Mouse (Mus musculus) urinary bladder, postnatal 10 days (tissue): Measurements from ENCODE around the gene Stxbp6.

Source experiments
- DNase-seq: peaks from one replicate; pipeline ENCODE4 v3.0.0; 2022; ENCODE audit warnings: low spot score

The Stxbp6 gene

DNA sequence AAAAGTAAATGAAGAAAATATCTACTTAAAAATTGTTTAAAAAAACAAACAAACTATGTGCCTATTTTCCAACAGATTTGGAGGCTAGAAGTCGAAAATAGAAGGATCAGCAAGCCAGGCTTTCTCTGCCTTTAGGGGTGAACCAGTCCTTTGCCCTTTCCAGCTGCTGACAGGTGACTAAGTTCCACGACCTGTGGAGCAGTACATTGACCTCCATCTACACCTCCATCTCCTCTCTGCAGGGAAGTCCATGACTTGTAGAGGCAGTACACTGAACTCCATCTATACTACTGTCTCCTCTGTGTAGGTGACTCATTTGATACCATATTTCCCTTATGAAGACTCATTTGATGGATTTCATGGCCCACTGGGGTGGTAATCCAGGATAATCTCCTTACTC, 78.2 kb downstream of the Stxbp6 start:
- no peak for DNase-seq

DNA sequence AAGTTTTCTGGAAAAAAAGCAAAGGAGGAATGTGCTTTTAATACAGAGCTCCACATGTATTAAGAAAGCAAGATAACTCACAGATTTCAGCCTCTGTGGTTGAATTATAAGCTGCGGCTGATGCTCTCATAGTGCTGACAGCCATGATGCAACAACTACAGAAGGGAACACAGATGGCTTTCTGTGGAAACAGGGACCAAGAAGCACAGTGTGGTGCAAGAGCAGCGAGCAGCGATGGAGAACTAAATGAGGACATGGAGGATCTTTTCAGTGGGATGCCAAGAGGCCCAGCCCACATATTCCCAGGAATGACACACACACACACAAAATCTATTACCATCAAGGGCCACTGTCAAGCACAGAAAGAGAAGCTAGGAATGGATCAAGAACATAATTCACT, 81.1 kb downstream of the Stxbp6 start:
- no peak for DNase-seq

DNA sequence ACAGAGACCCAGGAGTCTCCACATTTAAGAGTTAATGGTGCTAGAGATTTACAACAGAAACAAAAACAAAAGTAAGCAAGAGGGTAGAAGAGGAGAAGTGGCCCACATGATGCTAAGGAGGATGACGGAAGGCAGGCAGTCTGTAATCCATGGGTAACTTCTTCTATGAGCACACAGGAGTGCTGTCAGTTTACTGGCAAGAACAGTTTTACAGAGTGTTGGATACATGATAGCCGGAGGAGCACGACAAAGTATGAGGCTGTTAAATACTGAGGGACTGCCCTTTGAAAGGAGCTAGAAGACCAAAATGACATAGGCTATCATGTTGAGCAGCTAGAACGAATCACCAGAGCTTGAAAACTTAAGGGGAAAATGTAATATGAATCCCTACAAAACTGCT, 81.7 kb downstream of the Stxbp6 start:
- no peak for DNase-seq

DNA sequence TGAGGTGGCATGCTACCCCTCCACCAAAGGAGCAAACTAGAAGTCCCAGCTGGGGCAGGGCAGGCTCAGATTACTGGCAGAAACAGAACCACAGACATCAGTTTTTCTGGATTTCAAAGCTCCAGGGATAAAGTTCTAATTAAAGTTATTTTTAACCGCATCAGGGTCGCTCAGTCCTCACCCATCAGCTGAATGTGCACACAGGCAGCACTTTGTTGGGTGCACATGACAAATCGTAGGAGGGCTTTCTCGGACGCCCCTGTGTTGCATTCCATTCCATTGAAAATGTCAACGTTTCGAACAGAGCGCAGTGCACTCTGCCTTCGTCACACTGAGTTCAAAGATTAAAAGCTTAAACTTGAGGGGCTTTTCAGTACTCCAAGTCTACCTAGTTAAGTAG, 84.1 kb downstream of the Stxbp6 start:
- DNase-seq, result no peak

- no peak for DNase-seq
These were observed 85.5 kb downstream of the Stxbp6 start for GRCm38 (mm10) chr12:44989011-44989410.

- no peak for DNase-seq
These were observed 86.7 kb downstream of the Stxbp6 start for GRCm38 (mm10) chr12:44987762-44988161.

DNA sequence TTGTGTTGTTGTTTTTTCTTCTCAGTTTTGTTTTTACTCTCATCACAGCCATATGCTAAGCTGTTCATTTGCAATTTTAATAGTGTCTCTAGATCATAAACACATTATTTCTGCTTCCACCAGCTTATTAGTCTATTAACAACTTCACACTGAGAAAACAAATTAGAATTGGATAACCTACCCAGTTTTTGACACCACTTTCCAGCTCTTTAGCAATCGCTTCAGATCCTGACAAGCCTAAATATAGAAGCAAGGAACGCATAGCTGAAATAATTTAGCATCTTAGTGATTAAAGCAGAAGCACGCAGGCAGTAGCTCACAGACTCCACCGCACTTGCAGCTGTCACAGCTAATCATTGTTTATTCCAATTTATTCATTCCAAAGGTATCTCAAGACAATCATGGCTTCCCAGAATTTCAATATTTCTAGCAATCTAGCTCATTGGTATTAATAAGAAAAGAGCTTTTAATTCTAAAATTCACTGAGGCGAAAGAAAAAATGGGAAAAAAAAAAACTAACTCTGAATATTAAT, 95.1 kb downstream of the Stxbp6 start:
- DNase-seq, result no peak

- no peak for DNase-seq
These were observed 99.2 kb downstream of the Stxbp6 start for GRCm38 (mm10) chr12:44975266-44975665.

DNA sequence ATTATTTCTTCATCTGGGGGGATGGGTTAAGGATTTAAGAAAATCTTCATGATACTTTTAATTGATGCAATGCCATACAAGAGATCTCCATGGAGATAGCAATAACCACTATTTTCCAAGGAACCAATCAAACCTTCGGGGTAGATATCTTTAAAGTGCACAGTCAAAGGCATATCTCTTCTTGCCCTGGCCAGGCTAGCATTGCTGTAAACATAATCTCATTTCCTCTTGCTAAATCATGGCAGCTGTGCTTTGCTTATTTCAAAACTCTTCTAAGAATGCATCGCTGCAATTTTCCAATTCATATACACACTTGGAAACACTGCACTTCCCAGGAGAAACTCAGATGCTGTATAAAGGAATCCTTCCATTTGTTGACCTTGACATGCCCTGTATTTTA, 103.0 kb downstream of the Stxbp6 start:
- no peak for DNase-seq

GRCm38 (mm10) chr12:44967448-44967847, 107.1 kb downstream of the Stxbp6 start:
- no peak for DNase-seq

GRCm38 (mm10) chr12:44957474-44957873, 117.0 kb downstream of the Stxbp6 start:
- no peak for DNase-seq

GRCm38 (mm10) chr12:44953121-44953520, 121.4 kb downstream of the Stxbp6 start:
- no peak for DNase-seq

- no peak for DNase-seq
These were observed 122.4 kb downstream of the Stxbp6 start for GRCm38 (mm10) chr12:44952072-44952471.

GRCm38 (mm10) chr12:44950559-44950958, 124.0 kb downstream of the Stxbp6 start:
- DNase-seq, result no peak

DNA sequence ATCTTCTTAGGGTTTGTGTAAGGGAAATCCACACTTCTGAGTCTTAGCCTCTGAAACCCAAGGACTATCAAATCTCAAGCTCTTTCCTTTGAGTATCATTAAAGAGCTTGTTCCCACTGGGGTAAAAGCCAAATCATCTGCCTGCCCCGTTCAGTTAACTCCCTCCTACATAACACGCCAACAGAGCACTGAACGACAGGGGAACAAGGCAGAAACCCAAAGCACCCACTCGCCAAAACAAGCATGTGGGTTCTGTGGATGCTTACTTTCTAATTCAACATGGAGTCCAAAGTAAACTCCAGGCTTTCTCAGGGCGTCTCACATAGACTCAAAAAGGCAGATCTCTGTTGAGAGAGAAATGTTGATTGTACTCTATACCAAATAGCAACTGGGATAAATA, 126.7 kb downstream of the Stxbp6 start:
- no peak for DNase-seq

- DNase-seq, result no peak
These were observed 134.2 kb downstream of the Stxbp6 start for GRCm38 (mm10) chr12:44940325-44940724.

- DNase-seq, result no peak
These were observed 135.4 kb downstream of the Stxbp6 start for GRCm38 (mm10) chr12:44939106-44939505.

DNA sequence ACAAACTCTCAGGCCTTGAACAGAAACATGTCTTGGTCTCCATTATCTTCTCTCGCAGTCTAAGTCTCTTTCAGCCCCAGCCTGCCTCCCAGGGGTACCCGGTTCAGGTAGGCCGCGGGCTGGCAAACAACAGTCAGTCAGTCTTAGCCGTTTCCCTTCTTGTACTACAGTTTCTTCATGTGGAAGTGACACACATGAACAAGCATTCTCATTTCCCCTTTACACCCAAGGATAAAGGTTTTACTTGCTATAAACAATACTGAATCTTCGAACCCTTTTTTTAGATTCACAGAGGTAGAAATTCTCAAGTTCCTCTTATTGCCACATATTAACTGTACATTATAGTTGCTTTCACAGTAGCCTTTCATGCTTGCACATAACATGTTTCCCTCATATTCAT, 141.6 kb downstream of the Stxbp6 start:
- no peak for DNase-seq

DNA sequence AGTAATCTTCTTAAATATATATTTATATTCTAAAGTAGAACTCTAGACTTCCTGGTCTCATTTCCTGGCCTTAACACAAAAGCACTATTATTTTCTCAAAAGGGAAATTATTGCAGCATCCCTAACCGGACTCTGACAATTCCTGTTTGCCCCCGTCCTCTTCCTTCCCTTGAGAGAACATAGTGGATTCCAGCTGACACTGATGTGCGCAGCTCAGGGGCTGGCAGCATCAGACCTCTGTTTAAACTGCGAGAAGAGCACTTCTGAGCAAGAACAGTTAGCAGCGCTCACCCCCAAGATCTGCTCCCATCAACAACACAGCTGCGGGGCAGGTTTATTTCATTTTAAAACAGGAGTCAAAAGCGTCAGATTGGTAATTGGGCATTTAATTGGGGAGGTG, 142.8 kb downstream of the Stxbp6 start:
- no peak for DNase-seq

DNA sequence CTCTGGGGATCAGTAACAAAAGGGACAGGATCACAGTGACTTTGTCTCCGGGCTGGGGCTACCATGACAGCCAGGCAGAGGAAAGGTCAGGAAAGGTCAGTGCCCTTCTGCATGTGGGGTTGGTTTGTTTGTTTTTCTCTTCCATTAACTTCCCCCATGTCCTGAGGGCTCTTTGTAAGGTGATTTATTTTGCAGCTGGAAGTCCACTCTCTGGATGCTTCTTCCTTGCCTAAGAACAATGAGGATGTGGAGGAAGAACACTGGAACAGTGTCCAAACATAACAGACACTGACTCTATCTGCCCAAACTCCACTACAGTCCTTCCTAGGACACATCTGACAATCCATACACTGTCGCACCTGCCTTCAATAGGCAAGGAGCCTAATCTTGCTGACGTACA, 146.1 kb downstream of the Stxbp6 start:
- DNase-seq, result no peak

DNA sequence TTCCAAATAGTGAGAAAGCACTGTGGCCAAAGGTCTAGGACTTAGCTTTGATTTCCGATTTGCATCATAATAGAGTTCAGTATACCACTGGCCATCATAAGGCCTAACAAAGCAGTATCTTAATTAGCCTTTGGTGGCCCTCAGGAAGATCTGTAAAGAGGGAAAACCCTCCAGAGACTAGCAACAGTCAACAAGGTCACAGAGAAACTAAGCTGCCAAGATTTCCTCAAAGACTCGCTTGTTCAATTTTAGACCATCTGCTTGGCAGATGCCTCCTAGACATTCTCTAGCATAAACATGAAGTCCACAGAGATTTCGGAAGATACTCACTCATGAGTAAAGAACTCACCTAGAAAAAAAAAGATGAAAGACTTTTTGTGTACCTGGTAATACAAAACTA, 148.6 kb downstream of the Stxbp6 start:
- DNase-seq, result no peak

DNA sequence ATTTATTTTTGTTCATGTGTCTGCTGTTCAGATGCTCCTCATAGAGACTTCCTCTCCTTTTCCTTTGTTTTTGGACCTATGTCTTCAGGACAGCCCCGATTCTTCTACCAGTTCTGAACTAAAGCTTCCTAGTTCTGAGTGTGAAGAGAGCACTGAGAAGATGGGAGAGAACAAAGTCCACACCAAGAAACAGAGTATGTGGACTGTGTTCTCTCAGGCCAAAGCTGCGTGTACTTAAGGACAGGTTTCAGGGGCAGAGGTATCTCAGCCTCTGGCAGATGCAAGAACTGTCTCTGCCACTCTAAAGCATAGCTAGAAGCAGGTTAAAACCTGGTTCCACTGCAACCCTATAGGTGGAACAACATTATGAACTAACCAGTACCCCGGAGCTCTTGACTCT, 151.2 kb downstream of the Stxbp6 start:
- no peak for DNase-seq

DNA sequence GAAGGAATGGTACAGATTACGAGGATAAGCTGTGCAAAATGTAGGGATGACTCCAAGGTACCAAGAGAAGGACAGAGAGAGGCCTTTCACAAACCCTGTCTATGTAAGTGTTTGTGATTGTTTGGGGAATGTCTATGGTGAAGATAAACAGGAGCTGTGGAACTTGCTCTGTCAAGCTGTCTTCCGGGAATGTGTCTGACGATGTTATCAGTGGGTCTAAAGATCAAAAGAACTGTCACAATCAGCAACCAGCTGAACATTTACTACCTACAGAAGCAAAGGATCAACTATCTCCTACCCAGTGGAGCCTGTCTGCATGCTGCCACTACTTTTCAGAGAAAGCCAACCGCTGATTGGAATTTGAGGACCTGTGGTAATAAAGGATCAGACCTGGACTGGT, 152.3 kb downstream of the Stxbp6 start:
- no peak for DNase-seq

DNA sequence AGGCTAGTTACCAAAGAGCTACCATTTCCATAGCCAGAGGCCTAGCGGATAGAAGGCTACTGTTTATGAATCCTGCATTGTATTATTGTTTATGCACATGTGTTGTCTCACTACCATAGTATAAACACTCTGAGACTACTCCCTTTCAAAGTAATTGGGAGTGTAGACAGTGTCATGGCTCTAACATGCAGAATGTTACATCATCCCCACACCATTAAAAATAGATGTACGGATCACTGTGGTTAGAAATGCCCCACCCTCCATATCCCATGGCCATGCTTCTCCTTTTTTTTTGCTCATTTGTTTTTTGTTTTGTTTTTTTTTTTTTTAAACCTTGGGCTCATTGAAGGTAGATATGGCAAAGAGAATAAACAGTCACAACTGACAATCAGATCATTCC, 154.9 kb downstream of the Stxbp6 start:
- DNase-seq, result no peak

DNA sequence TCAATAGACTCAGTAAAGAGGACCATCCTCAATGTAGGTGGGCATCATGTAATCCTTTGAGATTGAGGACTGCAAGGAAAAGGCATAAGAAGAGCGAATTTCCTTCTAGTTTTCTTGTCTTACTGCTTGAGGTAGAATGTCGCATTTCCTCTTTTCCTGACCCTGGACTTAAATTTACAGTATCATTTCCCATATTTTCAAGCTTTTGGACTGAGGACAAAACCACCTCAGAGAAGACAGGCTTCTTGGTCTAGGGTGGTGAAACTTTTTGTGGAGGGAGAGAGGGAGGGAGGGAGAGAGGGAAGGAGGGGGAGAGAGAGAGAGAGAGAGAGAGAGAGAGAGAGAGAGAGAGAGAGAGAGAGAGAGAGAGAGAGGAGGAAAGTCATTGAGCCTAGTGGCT, 155.6 kb downstream of the Stxbp6 start:
- no peak for DNase-seq
